Mouse (Mus musculus) cerebellum, postnatal 14 days (tissue): ENCODE measurements at regions not wholly inside any gene's neighbourhood (a gene's known extent, or its start where the extent isn't known, plus 50 kb on each side); places are given as distances from the start of the nearest gene placed in this dataset.

ENCODE experiments used
- DNase-seq, 2 experiments: peaks; one replicate each; pipeline ENCODE4 v3.0.0; 2021; ENCODE audit warnings: mixed read lengths in 2 of 2

DNA sequence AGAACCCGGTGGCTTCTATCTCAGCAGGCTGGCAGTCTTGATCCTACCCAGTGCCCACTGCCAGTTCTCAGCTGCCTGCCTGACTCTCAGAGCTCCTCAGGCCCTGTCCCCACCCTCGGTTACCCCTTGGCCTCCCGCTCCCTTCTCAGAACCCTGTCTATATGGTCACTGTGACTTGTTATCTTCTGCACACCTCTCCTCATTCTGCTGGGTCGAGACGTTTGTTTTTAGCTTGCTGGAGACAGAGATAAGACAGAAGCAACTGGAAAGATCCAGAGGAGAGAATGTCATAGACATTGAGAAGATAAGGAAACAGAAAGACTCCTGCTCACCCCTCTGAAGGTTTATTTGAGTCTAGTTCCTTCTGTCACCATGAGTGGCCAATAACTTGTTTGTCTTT lies 53.8 kb upstream of the Phc1 start:
- DNase-seq, result no peak

DNA sequence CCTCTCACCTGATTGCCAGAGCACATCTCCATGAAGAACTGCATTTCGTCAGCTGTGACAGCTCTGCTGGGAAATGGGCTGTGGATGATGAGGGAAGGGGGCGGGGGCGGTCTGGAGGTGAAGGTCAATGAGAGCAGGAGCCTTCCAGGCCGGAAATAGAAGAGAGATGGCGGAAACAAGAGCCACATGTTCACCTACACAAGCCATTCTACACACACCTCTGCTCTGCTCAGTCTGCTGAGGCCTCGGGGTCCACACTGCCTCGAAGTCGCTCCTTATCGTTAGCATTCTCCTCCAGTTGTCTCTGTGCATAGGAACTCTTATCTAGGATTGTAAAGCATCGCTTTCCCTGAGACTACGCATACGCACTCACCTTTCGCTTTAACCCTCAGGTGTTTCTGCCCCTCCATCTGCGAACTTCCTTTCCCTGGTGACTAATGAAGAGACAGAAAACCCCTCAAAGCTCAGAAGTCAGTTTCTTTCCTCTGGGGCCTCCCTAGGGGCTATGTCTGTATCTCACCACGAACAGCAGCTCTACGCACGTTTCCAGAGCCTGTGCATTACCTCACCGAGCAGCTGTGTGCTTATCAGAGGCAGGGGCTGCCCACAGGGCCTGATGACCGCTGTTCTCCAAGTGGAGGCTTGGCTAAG lies 53.0 kb upstream of the Phc1 start:
- DNase-seq, result no peak

DNA sequence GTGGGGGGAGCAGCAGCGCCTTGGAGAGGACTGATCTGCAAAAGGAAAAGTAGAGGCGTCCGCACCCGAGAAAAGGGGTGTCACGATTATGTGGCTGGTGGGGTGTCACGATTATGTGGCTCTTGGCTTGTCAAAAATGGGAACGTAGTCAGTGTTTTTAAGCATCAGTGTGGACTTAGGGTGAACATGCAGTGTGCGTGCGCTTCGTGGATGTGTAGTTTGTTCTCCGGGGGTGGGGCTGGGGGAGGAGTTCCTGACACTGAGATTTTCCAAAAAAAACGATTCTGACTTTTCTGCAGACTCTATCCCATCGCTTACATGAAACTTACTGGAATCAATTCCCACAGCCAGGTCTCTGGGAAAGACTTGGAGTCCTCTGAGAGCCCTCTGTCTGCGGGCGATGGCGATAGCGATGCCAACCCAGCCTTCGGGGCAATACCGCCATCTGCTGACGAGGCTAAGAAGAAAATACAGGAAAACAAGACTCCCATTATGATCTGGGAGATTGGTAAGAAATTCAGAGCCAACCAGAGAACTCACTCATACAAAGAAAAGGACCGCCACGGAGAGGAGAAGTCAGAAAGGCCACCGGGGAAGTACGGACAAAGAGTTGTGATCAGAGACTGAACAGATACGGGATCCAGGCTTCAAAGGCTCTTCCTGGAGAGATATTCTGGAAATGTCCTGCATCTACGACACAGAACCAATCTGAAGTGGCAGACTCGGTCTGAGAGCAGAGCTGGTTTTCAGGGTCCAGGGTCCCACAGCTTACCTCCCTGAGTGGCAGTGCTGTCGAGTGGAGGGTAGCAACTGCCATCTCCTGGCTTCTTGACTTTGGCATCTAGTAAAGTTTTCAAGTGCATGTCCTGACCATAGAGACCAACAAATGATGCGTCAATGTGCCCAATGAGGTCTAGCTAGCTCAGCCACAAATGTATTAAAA lies 51.6 kb upstream of the Phc1 start:
- peak; percentile 84 to 86 for DNase-seq

DNA sequence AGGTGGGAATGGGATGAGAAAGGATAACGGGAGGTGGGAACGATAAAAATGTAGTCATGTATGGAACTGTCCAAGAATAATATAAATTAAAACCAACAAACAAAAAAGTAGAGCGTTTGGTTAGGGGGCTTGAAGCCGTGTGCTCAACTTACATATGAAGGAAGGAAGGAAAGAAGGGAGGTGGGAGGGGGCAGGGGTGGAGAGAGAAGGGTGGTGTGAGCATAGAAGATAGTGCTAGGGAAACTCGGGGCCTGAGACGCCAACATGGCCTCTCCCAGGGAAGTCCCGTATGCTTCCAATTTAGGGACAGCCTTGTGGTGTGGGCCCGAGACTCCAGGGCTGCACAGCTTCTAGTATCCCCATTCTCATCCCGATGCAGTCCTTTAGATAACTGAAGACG lies 50.8 kb upstream of the Phc1 start:
- DNase-seq, result no peak

DNA sequence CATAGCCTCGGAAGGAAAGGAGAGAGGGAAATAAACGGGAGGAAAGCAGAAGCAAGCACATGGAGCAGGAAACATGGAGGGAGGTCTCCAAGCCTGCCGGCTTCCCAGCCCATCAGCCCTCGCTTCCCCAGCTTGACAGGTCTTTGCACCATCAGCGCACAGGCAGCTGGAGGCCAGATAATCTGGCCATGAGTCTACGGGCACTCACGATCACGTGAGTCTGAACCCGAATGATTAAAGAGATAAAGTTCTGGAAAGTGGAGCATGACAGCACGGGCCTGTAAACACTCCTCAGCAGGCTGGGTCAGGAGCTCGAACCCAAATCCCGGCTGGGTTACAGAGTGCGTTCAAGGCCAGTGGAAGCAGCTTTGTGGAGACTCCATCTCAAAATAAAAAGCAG lies 50.4 kb upstream of the Phc1 start:
- DNase-seq, result no peak
